Mouse (Mus musculus) embryonic facial prominence, embryonic 12.5 days (tissue): ENCODE measurements around the gene Rnase4. TPM values are rescaled to one million over a fixed set of nuclear protein-coding genes. Genes with fewer than 3 reads are reported as not detected.

Experiments used
- polyA plus RNA-seq: library from polyadenylated mRNA; unstranded; fragments of >200 nt; fragmentation: Nextera tagmentation; extraction: Ambion mirVana; gene quantifications from 2 replicates; pipeline ENCODE4 v1.2.1, GENCODE M21; 2016

Rnase4 gene
- polyA plus RNA-seq, 1 experiment from 2014 or later = 18.9 TPM

Other genes starting within 250 kb of the Rnase4 start
- 3.5 and 5.7 TPM in 2 replicates for gene Tep1, start 220.5 kb upstream of the Rnase4 start, polyA plus RNA-seq
- 0.22 and 0.46 TPM in 2 replicates for gene Klhl33, start 193.6 kb upstream of the Rnase4 start, polyA plus RNA-seq
- gene Osgep, start 166.2 kb upstream of the Rnase4 start, polyA plus RNA-seq = 162 and 166 TPM in 2 replicates
- gene Apex1, start 166.1 kb upstream of the Rnase4 start, polyA plus RNA-seq = 320 and 335 TPM in 2 replicates
- 54.5 and 57.6 TPM in 2 replicates for gene Pip4p1, start 160.2 kb upstream of the Rnase4 start, polyA plus RNA-seq
- gene Pnp, start 160.0 kb upstream of the Rnase4 start, polyA plus RNA-seq = 48.8 and 49.9 TPM in 2 replicates
- gene Gm49342, start 146.6 kb upstream of the Rnase4 start, polyA plus RNA-seq = not detected in 2 replicates
- gene Pnp2, start 135.1 kb upstream of the Rnase4 start, polyA plus RNA-seq = 0.29 TPM in 1 of 2 replicates, not detected in the other
- gene Rnase10, start 83.3 kb upstream of the Rnase4 start, polyA plus RNA-seq = not detected in 2 replicates
- gene Rnase9, start 49.2 kb upstream of the Rnase4 start, polyA plus RNA-seq = not detected in 2 replicates
- gene Rnase11, start 40.9 kb upstream of the Rnase4 start, polyA plus RNA-seq = not detected in 2 replicates
- not detected in 2 replicates for gene Rnase12, start 33.4 kb upstream of the Rnase4 start, polyA plus RNA-seq
- not detected in 2 replicates for gene Olfr750, start 16.6 kb upstream of the Rnase4 start, polyA plus RNA-seq
- 4.1 and 4.5 TPM in 2 replicates for gene Ang, start 73 bp downstream of the Rnase4 start, polyA plus RNA-seq
- not detected in 2 replicates for gene Eddm3b, start 23.3 kb downstream of the Rnase4 start, polyA plus RNA-seq
- 0.28 and 0.29 TPM in 2 replicates for gene Rnase6, start 32.8 kb downstream of the Rnase4 start, polyA plus RNA-seq
- gene Rnase1, start 55.7 kb downstream of the Rnase4 start, polyA plus RNA-seq = not detected in 2 replicates
- not detected in 2 replicates for gene Rnase2b, start 71.2 kb downstream of the Rnase4 start, polyA plus RNA-seq
- gene Ang2, start 108.1 kb downstream of the Rnase4 start, polyA plus RNA-seq = not detected in 2 replicates
- gene Ear14, start 112.3 kb downstream of the Rnase4 start, polyA plus RNA-seq = not detected in 2 replicates
- gene Rnase2a, start 165.0 kb downstream of the Rnase4 start, polyA plus RNA-seq = not detected in 2 replicates